Mouse (Mus musculus) E14TG2a.4 (cell line): ENCODE measurements around the gene 3830406C13Rik.

Experiments used
- CTCF ChIP-seq: conservative IDR thresholded peaks from 2 replicates; pipeline ENCODE4 v1.5.1; 2014; ENCODE audit warnings: low read length
- NANOG ChIP-seq: IDR thresholded peaks from 2 replicates; pipeline ENCODE4 v1.6.1; 2014; ENCODE audit warnings: borderline replicate concordance, low read length, mixed read lengths
- POU5F1 ChIP-seq: IDR thresholded peaks from 2 replicates; pipeline ENCODE4 v1.6.1; 2014; ENCODE audit warnings: low read length, borderline replicate concordance

GRCm38 (mm10) chr14:12276031-12276430 is 7.9 kb upstream of the 3830406C13Rik start:
- TF ChIP-seq CTCF (no peak), POU5F1 (no peak), NANOG (no peak)
